Mouse (Mus musculus) gastrocnemius, postnatal 36 days (tissue): ENCODE results near the gene Tnnc2. TPM values are rescaled to one million over a fixed set of nuclear protein-coding genes. Genes with fewer than 3 reads are reported as not detected.
A peak's percentile ranks its signal among the peaks of the same experiment; 100 is the strongest.
"Not testable (repeated sequence)": the region's sequence is repeated elsewhere in the genome, so short reads cannot be mapped to it uniquely, and the experiment has no call there.

Experiments
- DNase-seq, 2 experiments: peaks; one replicate each; pipeline ENCODE4 v3.0.0; 2022
- intact Hi-C: fragments of 180-260 bp; cut with DNase I; formaldehyde crosslinking; loops from one replicate; pipeline ENCODE4 v1.15.1; 2025
- total RNA-seq, 2 experiments: library from RNA; stranded (reverse); gene quantifications; 2 replicates each; pipeline ENCODE4 v1.2.3; 2021

Tnnc2 gene
- total RNA-seq, 2 experiments from 2014 or later, result 16,945 to 17,744 TPM

- DNase-seq, result no peak
- intact Hi-C loops, result no loop called here
These were observed 20.7 kb upstream of the Tnnc2 start for GRCm38 (mm10) chr2:164800252-164801004.

- intact Hi-C loops, result loop anchor here (5.0 kb wide), 1 partner anchor 121 kb away; no protein-coding TSS in a partner anchor
- DNase-seq, result not testable (repeated sequence)
These were observed 18.8 kb upstream of the Tnnc2 start for GRCm38 (mm10) chr2:164798554-164798953.

GRCm38 (mm10) chr2:164795868-164796267, 16.1 kb upstream of the Tnnc2 start:
- DNase-seq, result no peak
- intact Hi-C loops, result loop anchor here (5.0 kb wide), 1 partner anchor 119 kb away; no protein-coding TSS in a partner anchor

- DNase-seq, result peak; percentile 63 to 85
- intact Hi-C loops, result no loop called here
These were observed 14.5 kb upstream of the Tnnc2 start for GRCm38 (mm10) chr2:164794293-164794692.

- DNase-seq, result no peak
- intact Hi-C loops, result no loop called here
These were observed 14.0 kb upstream of the Tnnc2 start for GRCm38 (mm10) chr2:164793772-164794171.

- intact Hi-C loops, result no loop called here
- DNase-seq, result no peak
These were observed 13.5 kb upstream of the Tnnc2 start for GRCm38 (mm10) chr2:164793236-164793635.

- intact Hi-C loops, result no loop called here
- no peak for DNase-seq
These were observed 12.8 kb upstream of the Tnnc2 start for GRCm38 (mm10) chr2:164792400-164793190.

- DNase-seq, result no peak
- intact Hi-C loops, result no loop called here
These were observed 12.1 kb upstream of the Tnnc2 start for GRCm38 (mm10) chr2:164791841-164792261.

GRCm38 (mm10) chr2:164790451-164790850, 10.7 kb upstream of the Tnnc2 start:
- intact Hi-C loops, result no loop called here
- peak in 1 of 2 experiments; percentile 34 for DNase-seq

GRCm38 (mm10) chr2:164788411-164788810, 8.6 kb upstream of the Tnnc2 start:
- DNase-seq, result no peak
- intact Hi-C loops, result no loop called here

- DNase-seq, result no peak
- intact Hi-C loops, result no loop called here
These were observed 8.0 kb upstream of the Tnnc2 start for GRCm38 (mm10) chr2:164787779-164788178.

- intact Hi-C loops, result no loop called here
- no peak for DNase-seq
These were observed 7.3 kb upstream of the Tnnc2 start for GRCm38 (mm10) chr2:164787032-164787431.

- intact Hi-C loops, result no loop called here
- no peak for DNase-seq
These were observed 6.7 kb upstream of the Tnnc2 start for GRCm38 (mm10) chr2:164786388-164786885.

- intact Hi-C loops, result no loop called here
- DNase-seq, result peak; percentile 86 to 91
These were observed 6.0 kb upstream of the Tnnc2 start, which contains the start of gene Snx21 for GRCm38 (mm10) chr2:164785481-164786387. TSS of gene Snx21 (plus strand) at chr2:164785823.

- intact Hi-C loops, result no loop called here
- DNase-seq, result no peak
These were observed 5.2 kb upstream of the Tnnc2 start for GRCm38 (mm10) chr2:164784869-164785420.

GRCm38 (mm10) chr2:164783926-164784581, 4.3 kb upstream of the Tnnc2 start:
- DNase-seq, result no peak
- intact Hi-C loops, result no loop called here

- intact Hi-C loops, result no loop called here
- peak in 1 of 2 experiments; percentile 59 for DNase-seq
These were observed 2.1 kb upstream of the Tnnc2 start for GRCm38 (mm10) chr2:164781876-164782275.

- DNase-seq, result peak; percentile 49 to 67
- intact Hi-C loops, result no loop called here
These were observed 958 bp downstream of the Tnnc2 start for GRCm38 (mm10) chr2:164778809-164779208.

- intact Hi-C loops, result no loop called here
- DNase-seq, result peak in 1 of 2 experiments; percentile 17
These were observed 1.8 kb downstream of the Tnnc2 start for GRCm38 (mm10) chr2:164778015-164778287.
